Mouse (Mus musculus) heart, embryonic 10.5 days (tissue): ENCODE results near the gene Fam169b. TPM values are rescaled to one million over a fixed set of nuclear protein-coding genes. Genes with fewer than 3 reads are reported as not detected.

Source experiments
- polyA plus RNA-seq: library from polyadenylated mRNA; unstranded; fragments of >200 nt; fragmentation: Nextera tagmentation; extraction: Ambion mirVana; gene quantifications from 2 replicates; pipeline ENCODE4 v1.2.1, GENCODE M21; 2016

Gene Fam169b
- polyA plus RNA-seq, 1 experiment from 2014 or later: 0.19 TPM

Other genes with a start within 250 kb of the Fam169b start
- not detected in 2 replicates for gene Pgpep1l, start 9.6 kb upstream of the Fam169b start, polyA plus RNA-seq